Mouse (Mus musculus) thymus, adult 2 months (tissue): Measurements from ENCODE around the gene Sel1l. TPM values are rescaled to one million over a fixed set of nuclear protein-coding genes. Genes with fewer than 3 reads are reported as not detected.

Source experiments
- DNase-seq: peaks from one replicate; pipeline ENCODE4 v3.0.0; 2021
- H3K27ac ChIP-seq: fragments of 200-500 bp; 2 replicates; pipeline ENCODE4 v1.5.1; 2012; ENCODE audit warnings: low read length, control low read depth; ENCODE audit not compliant: control insufficient read depth, insufficient read depth
- H3K27me3 ChIP-seq: fragments of 200-500 bp; 2 replicates; pipeline ENCODE4 v1.6.1; 2012; ENCODE audit warnings: mild to moderate bottlenecking, low read length, moderate library complexity, mixed read lengths; ENCODE audit not compliant: control insufficient read depth, insufficient read depth
- H3K36me3 ChIP-seq: fragments of 200-500 bp; 2 replicates; pipeline ENCODE4 v1.6.1; 2012; ENCODE audit warnings: mild to moderate bottlenecking, low read length, moderate library complexity; ENCODE audit not compliant: control insufficient read depth, insufficient read depth
- H3K4me1 ChIP-seq: fragments of 200-500 bp; replicated peaks from 2 replicates; pipeline ENCODE4 v1.6.1; 2012; ENCODE audit warnings: low read length; ENCODE audit not compliant: control insufficient read depth, insufficient read depth
- H3K4me3 ChIP-seq: fragments of 200-500 bp; 2 replicates; pipeline ENCODE4 v1.5.1; 2012; ENCODE audit warnings: mild to moderate bottlenecking, low read length, control low read depth, moderate library complexity; ENCODE audit not compliant: control insufficient read depth, insufficient read depth
- CTCF ChIP-seq: fragments of 200-500 bp; IDR thresholded peaks from 2 replicates; pipeline ENCODE4 v1.5.1; 2012; ENCODE audit warnings: mild to moderate bottlenecking, control low read depth, low read length, moderate library complexity, borderline replicate concordance; ENCODE audit not compliant: control insufficient read depth, poor library complexity, insufficient read depth; ENCODE audit errors: extremely low read depth
- POLR2A ChIP-seq: fragments of 200-500 bp; IDR thresholded peaks from 2 replicates; pipeline ENCODE4 v1.6.1; 2012; ENCODE audit warnings: mild to moderate bottlenecking, low read length, control low read depth, moderate library complexity; ENCODE audit not compliant: control insufficient read depth, poor library complexity, insufficient read depth; ENCODE audit errors: extremely low read depth
- WGBS: fragments of 180-500 bp; shearing (Covaris S2); methylation state at CpG from one replicate; pipeline ENCODE4 v1.1.7; 2018; 5-methylcytosine and 5-hydroxymethylcytosine counted together
- polyA plus RNA-seq: library from polyadenylated mRNA; depleted of rRNA; stranded (reverse); fragments of >200 nt; gene quantifications from 2 replicates; pipeline ENCODE4 v1.2.3, GENCODE M21; 2012

The Sel1l gene
- polyA plus RNA-seq, 1 experiment: 48.5 TPM

GRCm38 (mm10) chr12:91831410-91831809 lies 17.5 kb downstream of the Sel1l start:
- Histone ChIP-seq H3K27ac (no peak overlapping the region), H3K4me3 (no peak overlapping the region), H3K4me1 (no peaks in the 10 kb centered on the region), H3K36me3 (peaks cover 64% of the 10 kb centered on the region), H3K27me3 (no peaks in the 10 kb centered on the region)
- WGBS: 96% methylated on average over 7 of the region's 7 CpGs
- no peak for DNase-seq
- TF ChIP-seq CTCF (no peak), POLR2A (no peak)

- Histone ChIP-seq H3K4me1 (no peaks in the 10 kb centered on the region), H3K27me3 (no peaks in the 10 kb centered on the region), H3K36me3 (peaks cover 50% of the 10 kb centered on the region), H3K4me3 (no peak overlapping the region), H3K27ac (no peak overlapping the region)
- TF ChIP-seq POLR2A (no peak), CTCF (no peak)
- DNase-seq: no peak
- 97% methylated on average over 12 of the region's 12 CpGs for WGBS
Measured at GRCm38 (mm10) chr12:91820461-91820860, 28.5 kb downstream of the Sel1l start.

- Histone ChIP-seq H3K4me1 (no peaks in the 10 kb centered on the region), H3K4me3 (no peak overlapping the region), H3K27ac (no peak overlapping the region), H3K36me3 (peaks cover 51% of the 10 kb centered on the region), H3K27me3 (no peaks in the 10 kb centered on the region)
- TF ChIP-seq POLR2A: no peak
- no peak for TF ChIP-seq CTCF
- WGBS: 97% methylated on average over 4 of the region's 4 CpGs
- no peak for DNase-seq
Measured at GRCm38 (mm10) chr12:91818726-91819125, 30.2 kb downstream of the Sel1l start.

- TF ChIP-seq POLR2A (no peak), CTCF (0 out of 2 replicates have a peak, but pooled peaks have one; percentile 27)
- Histone ChIP-seq H3K27ac (no peak overlapping the region), H3K4me3 (no peak overlapping the region), H3K27me3 (no peaks in the 10 kb centered on the region), H3K36me3 (peaks cover 57% of the 10 kb centered on the region), H3K4me1 (no peaks in the 10 kb centered on the region)
- 39% methylated on average over 10 of the region's 10 CpGs for WGBS
- DNase-seq: peak; percentile 55
Measured at GRCm38 (mm10) chr12:91815990-91816389, 33.0 kb downstream of the Sel1l start.

GRCm38 (mm10) chr12:91815552-91815951 lies 33.4 kb downstream of the Sel1l start:
- WGBS: 98% methylated on average over 11 of the region's 11 CpGs
- Histone ChIP-seq H3K36me3 (peaks cover 61% of the 10 kb centered on the region), H3K4me3 (no peak overlapping the region), H3K4me1 (no peaks in the 10 kb centered on the region), H3K27ac (no peak overlapping the region), H3K27me3 (no peaks in the 10 kb centered on the region)
- no peak for DNase-seq
- TF ChIP-seq POLR2A (no peak), CTCF (no peak)

- Histone ChIP-seq H3K4me3 (no peak overlapping the region), H3K4me1 (no peaks in the 10 kb centered on the region), H3K27ac (no peak overlapping the region), H3K27me3 (no peaks in the 10 kb centered on the region), H3K36me3 (peaks cover 50% of the 10 kb centered on the region)
- no peak for DNase-seq
- WGBS: 96% methylated on average over 8 of the region's 8 CpGs
- no peak for TF ChIP-seq CTCF
- TF ChIP-seq POLR2A: no peak
Measured at GRCm38 (mm10) chr12:91808911-91809310, 40.0 kb downstream of the Sel1l start.

GRCm38 (mm10) chr12:91807761-91808160 lies 41.2 kb downstream of the Sel1l start:
- TF ChIP-seq POLR2A (no peak), CTCF (no peak)
- Histone ChIP-seq H3K27ac (no peak overlapping the region), H3K4me1 (no peaks in the 10 kb centered on the region), H3K36me3 (peaks cover 38% of the 10 kb centered on the region), H3K4me3 (no peak overlapping the region), H3K27me3 (no peaks in the 10 kb centered on the region)
- DNase-seq: no peak
- 61% methylated on average over 6 of the region's 6 CpGs for WGBS
